Mouse (Mus musculus): ENCODE results near the gene Dppa3. TPM values are rescaled to one million over a fixed set of nuclear protein-coding genes. Genes with fewer than 3 reads are reported as not detected.

Gene Dppa3
- polyA plus RNA-seq (2015; fragmentation: Nextera tagmentation; extraction: Ambion mirVana): not detected in 2 replicates

GRCm38 (mm10) chr6:122626110-122626509, at the start of gene Dppa3:
Gene Dppa3, plus strand, starts transcription at chr6:122626410.

DNA sequence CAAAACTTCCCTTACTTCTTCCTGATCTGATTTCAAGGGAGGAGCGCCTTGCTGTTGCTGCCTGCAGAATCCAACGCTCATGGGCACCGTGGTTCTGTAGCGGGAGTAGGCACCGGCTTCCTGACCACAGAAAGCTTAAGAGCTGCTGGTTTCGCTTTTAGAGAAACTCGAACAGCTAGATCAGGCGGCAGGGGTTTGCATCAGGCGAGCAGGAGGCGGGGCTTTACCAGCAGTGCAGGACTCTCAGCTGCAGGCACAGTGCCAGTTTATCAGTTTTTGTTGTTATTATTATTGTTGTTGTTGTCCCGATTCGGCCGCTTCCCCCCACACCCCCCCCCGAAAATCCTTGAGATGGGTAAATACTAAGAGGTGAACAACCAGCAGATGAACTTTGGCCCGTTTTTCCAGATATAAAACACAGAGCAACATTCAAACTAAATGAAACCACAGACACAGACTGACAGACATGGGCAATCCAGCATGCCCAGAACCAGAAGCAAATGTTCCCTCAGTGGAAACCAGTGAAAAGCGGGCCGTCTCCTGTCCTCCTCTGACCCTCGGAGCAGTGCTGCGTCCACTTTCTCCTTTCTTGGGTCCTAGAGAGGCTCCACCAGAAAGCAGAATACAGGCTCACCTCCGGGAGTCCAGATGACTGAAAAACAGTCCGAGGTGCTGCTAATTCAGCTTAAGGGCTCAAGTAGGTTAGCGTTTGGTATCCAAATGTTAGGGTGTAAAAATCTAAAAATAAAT, 23.8 kb upstream of the Dppa3 start, which contains the start of gene Apobec1:
Gene Apobec1 (minus strand): TSS at position 203 of the 750 bp plus-strand sequence.

GRCm38 (mm10) chr6:122609771-122610170, 16.4 kb upstream of the Dppa3 start, which contains the start of gene Gdf3:
Gene Gdf3, minus strand, starts transcription at chr6:122610087.

Other genes starting within 250 kb of the Dppa3 start
- gene Rimklb, start 127.6 kb upstream of the Dppa3 start, polyA plus RNA-seq (2015; fragmentation: Nextera tagmentation; extraction: Ambion mirVana): 0.64 and 0.66 TPM in 2 replicates
- gene Mfap5, start 120.6 kb upstream of the Dppa3 start, polyA plus RNA-seq (2015; fragmentation: Nextera tagmentation; extraction: Ambion mirVana): 16.4 and 21.5 TPM in 2 replicates
- 0.30 and 0.36 TPM in 2 replicates for gene Aicda, start 72.6 kb upstream of the Dppa3 start, polyA plus RNA-seq (2015; fragmentation: Nextera tagmentation; extraction: Ambion mirVana)
- 7.4 and 8.6 TPM in 2 replicates for gene Apobec1, start 24.0 kb upstream of the Dppa3 start, polyA plus RNA-seq (2015; fragmentation: Nextera tagmentation; extraction: Ambion mirVana)
- 5.0 and 5.4 TPM in 2 replicates for gene Gdf3, start 16.3 kb upstream of the Dppa3 start, polyA plus RNA-seq (2015; fragmentation: Nextera tagmentation; extraction: Ambion mirVana)
- gene Nanog, start 81.1 kb downstream of the Dppa3 start, polyA plus RNA-seq (2015; fragmentation: Nextera tagmentation; extraction: Ambion mirVana): 0.11 and 0.16 TPM in 2 replicates
- gene Slc2a3, start 175.2 kb downstream of the Dppa3 start, polyA plus RNA-seq (2015; fragmentation: Nextera tagmentation; extraction: Ambion mirVana): 18.5 and 24.5 TPM in 2 replicates
- 2.8 and 3.1 TPM in 2 replicates for gene Foxj2, start 193.5 kb downstream of the Dppa3 start, polyA plus RNA-seq (2015; fragmentation: Nextera tagmentation; extraction: Ambion mirVana)
- 0.77 and 1.4 TPM in 2 replicates for gene C3ar1, start 229.8 kb downstream of the Dppa3 start, polyA plus RNA-seq (2015; fragmentation: Nextera tagmentation; extraction: Ambion mirVana)
- gene Necap1, start 248.1 kb downstream of the Dppa3 start, polyA plus RNA-seq (2015; fragmentation: Nextera tagmentation; extraction: Ambion mirVana): 15.6 and 16.4 TPM in 2 replicates